Mouse (Mus musculus): ENCODE results near the gene Fam19a5. TPM values are rescaled to one million over a fixed set of nuclear protein-coding genes. Genes with fewer than 3 reads are reported as not detected.

The Fam19a5 gene
- total RNA-seq, 2 experiments from 2014 or later: not detected

- ATAC-seq (replicated peaks; ENCODE audit: low FRiP score, poor library complexity, severe bottlenecking): no peak
Measured at GRCm38 (mm10) chr15:87654551-87654950, 110.5 kb downstream of the Fam19a5 start.

GRCm38 (mm10) chr15:87656496-87657155 is 112.5 kb downstream of the Fam19a5 start:
- ATAC-seq (replicated peaks; ENCODE audit: low FRiP score, poor library complexity, severe bottlenecking): no peak

GRCm38 (mm10) chr15:87659729-87660128 is 115.6 kb downstream of the Fam19a5 start:
- no peak for ATAC-seq (replicated peaks; ENCODE audit: low FRiP score, poor library complexity, severe bottlenecking)

GRCm38 (mm10) chr15:87661954-87662353 is 117.9 kb downstream of the Fam19a5 start:
- ATAC-seq (replicated peaks; ENCODE audit: low FRiP score, poor library complexity, severe bottlenecking): no peak

GRCm38 (mm10) chr15:87666041-87666750 is 122.1 kb downstream of the Fam19a5 start:
- ATAC-seq (replicated peaks; ENCODE audit: low FRiP score, poor library complexity, severe bottlenecking): no peak

- no peak for ATAC-seq (replicated peaks; ENCODE audit: low FRiP score, poor library complexity, severe bottlenecking)
Measured at GRCm38 (mm10) chr15:87667416-87667815, 123.3 kb downstream of the Fam19a5 start.

- ATAC-seq (replicated peaks; ENCODE audit: low FRiP score, poor library complexity, severe bottlenecking): no peak
Measured at GRCm38 (mm10) chr15:87668112-87668511, 124.0 kb downstream of the Fam19a5 start.

GRCm38 (mm10) chr15:87671929-87672328 is 127.8 kb downstream of the Fam19a5 start:
- ATAC-seq (replicated peaks; ENCODE audit: low FRiP score, poor library complexity, severe bottlenecking): no peak

- ATAC-seq (replicated peaks; ENCODE audit: low FRiP score, poor library complexity, severe bottlenecking): no peak
Measured at GRCm38 (mm10) chr15:87678711-87679110, 134.6 kb downstream of the Fam19a5 start.

- no peak for ATAC-seq (replicated peaks; ENCODE audit: low FRiP score, poor library complexity, severe bottlenecking)
Measured at GRCm38 (mm10) chr15:87682410-87682809, 138.3 kb downstream of the Fam19a5 start.

- no peak for ATAC-seq (replicated peaks; ENCODE audit: low FRiP score, poor library complexity, severe bottlenecking)
Measured at GRCm38 (mm10) chr15:87686415-87687040, 142.4 kb downstream of the Fam19a5 start.

- no peak for ATAC-seq (replicated peaks; ENCODE audit: low FRiP score, poor library complexity, severe bottlenecking)
Measured at GRCm38 (mm10) chr15:87691271-87691955, 147.3 kb downstream of the Fam19a5 start.

GRCm38 (mm10) chr15:87691958-87692357 is 147.9 kb downstream of the Fam19a5 start:
- no peak for ATAC-seq (replicated peaks; ENCODE audit: low FRiP score, poor library complexity, severe bottlenecking)

GRCm38 (mm10) chr15:87692394-87692793 is 148.3 kb downstream of the Fam19a5 start:
- no peak for ATAC-seq (replicated peaks; ENCODE audit: low FRiP score, poor library complexity, severe bottlenecking)

GRCm38 (mm10) chr15:87692865-87693513 is 148.9 kb downstream of the Fam19a5 start:
- no peak for ATAC-seq (replicated peaks; ENCODE audit: low FRiP score, poor library complexity, severe bottlenecking)

GRCm38 (mm10) chr15:87697433-87697996 is 153.4 kb downstream of the Fam19a5 start:
- no peak for ATAC-seq (replicated peaks; ENCODE audit: low FRiP score, poor library complexity, severe bottlenecking)

GRCm38 (mm10) chr15:87698562-87699320 is 154.6 kb downstream of the Fam19a5 start:
- no peak for ATAC-seq (replicated peaks; ENCODE audit: low FRiP score, poor library complexity, severe bottlenecking)

- ATAC-seq (replicated peaks; ENCODE audit: low FRiP score, poor library complexity, severe bottlenecking): no peak
Measured at GRCm38 (mm10) chr15:87702821-87703220, 158.7 kb downstream of the Fam19a5 start.

GRCm38 (mm10) chr15:87703334-87703733 is 159.2 kb downstream of the Fam19a5 start:
- ATAC-seq (replicated peaks; ENCODE audit: low FRiP score, poor library complexity, severe bottlenecking): no peak

Measured in erythroblast, adult 5-6 weeks (primary cell).